Mouse (Mus musculus): ENCODE measurements around the gene Abcc3. TPM values are rescaled to one million over a fixed set of nuclear protein-coding genes. Genes with fewer than 3 reads are reported as not detected.

Abcc3 gene
- polyA plus RNA-seq (2017; shearing (Covaris generic)), result 2.1 TPM

GRCm38 (mm10) chr11:94392672-94393109, at the start of gene Abcc3:
Gene Abcc3, minus strand, starts transcription at chr11:94392997.

GRCm38 (mm10) chr11:94327693-94328643, 64.8 kb downstream of the Abcc3 start, which contains the start of gene Ankrd40:
Gene Ankrd40, plus strand, starts transcription at chr11:94328001.

DNA sequence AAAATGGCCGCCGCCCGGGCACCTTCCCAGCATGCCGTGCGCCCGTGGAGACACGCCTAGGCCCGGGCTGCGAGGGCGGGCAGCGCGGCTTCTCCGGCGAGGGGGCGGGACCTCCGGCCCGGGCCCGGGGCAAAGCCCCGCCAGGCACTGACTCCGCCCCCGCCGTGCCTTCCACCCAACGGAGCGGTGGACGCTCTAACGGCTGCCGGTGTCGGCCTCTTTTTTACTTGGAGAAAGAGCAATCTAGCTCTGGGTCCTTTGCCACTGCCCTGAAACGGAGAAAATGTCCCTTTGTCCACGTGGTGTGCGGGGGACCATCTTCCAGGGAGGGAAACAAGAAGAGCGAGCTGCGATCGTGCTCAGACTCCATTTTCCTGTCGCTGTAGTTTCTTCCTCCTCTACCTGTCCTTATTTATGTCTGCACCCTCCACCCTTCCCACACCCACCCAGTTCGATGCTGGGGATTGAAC, 70.8 kb downstream of the Abcc3 start, which contains the start of gene Luc7l3:
Gene Luc7l3, minus strand, starts transcription at position 58 of the 470 bp plus-strand sequence.

Other genes with a start within 250 kb of the Abcc3 start
- gene Tob1, start 181.5 kb downstream of the Abcc3 start, polyA plus RNA-seq (2017; shearing (Covaris generic)), result 208 TPM
- 3.3 TPM for gene Wfikkn2, start 147.0 kb downstream of the Abcc3 start, polyA plus RNA-seq (2017; shearing (Covaris generic))
- gene Gm21885, start 111.1 kb downstream of the Abcc3 start, polyA plus RNA-seq (2017; shearing (Covaris generic)), result not detected
- 72.0 TPM for gene Luc7l3, start 71.0 kb downstream of the Abcc3 start, polyA plus RNA-seq (2017; shearing (Covaris generic))
- gene Ankrd40, start 65.0 kb downstream of the Abcc3 start, polyA plus RNA-seq (2017; shearing (Covaris generic)), result 44.6 TPM
- 0.07 TPM for gene Cacna1g, start 81.2 kb upstream of the Abcc3 start, polyA plus RNA-seq (2017; shearing (Covaris generic))
- not detected for gene Spata20, start 93.2 kb upstream of the Abcc3 start, polyA plus RNA-seq (2017; shearing (Covaris generic))
- not detected for gene Epn3, start 107.0 kb upstream of the Abcc3 start, polyA plus RNA-seq (2017; shearing (Covaris generic))
- not detected for gene Mycbpap, start 128.7 kb upstream of the Abcc3 start, polyA plus RNA-seq (2017; shearing (Covaris generic))
- gene Rsad1, start 156.3 kb upstream of the Abcc3 start, polyA plus RNA-seq (2017; shearing (Covaris generic)), result 1.4 TPM
- gene Chad, start 172.1 kb upstream of the Abcc3 start, polyA plus RNA-seq (2017; shearing (Covaris generic)), result 0.30 TPM
- 8.7 TPM for gene Acsf2, start 208.9 kb upstream of the Abcc3 start, polyA plus RNA-seq (2017; shearing (Covaris generic))
- 89.6 TPM for gene Lrrc59, start 236.8 kb upstream of the Abcc3 start, polyA plus RNA-seq (2017; shearing (Covaris generic))